Mouse (Mus musculus): ENCODE results near the gene Aak1.

GRCm38 (mm10) chr6:87032401-87032800, 183.1 kb downstream of the Aak1 start:
- TF ChIP-seq FLI1 (IDR thresholded peaks at IDR 0.05; ENCODE audit: low read length) = no peak
- TF ChIP-seq GATA1 (IDR thresholded peaks at IDR 0.05; ENCODE audit: borderline replicate concordance, low read length) = no peak

Measured in megakaryocyte, embryonic 14.5 days (primary cell).